Mouse (Mus musculus) stomach, postnatal 0 days (tissue): ENCODE data around the gene Peg10. TPM values are rescaled to one million over a fixed set of nuclear protein-coding genes. Genes with fewer than 3 reads are reported as not detected.

Experiments
- ATAC-seq: fragments of 200-750 bp; cut with Nextera tagmentation; 2 replicates; pipeline ENCODE4 v1.8.0; 2017; ENCODE audit not compliant: low FRiP score, low TSS enrichment
- DNase-seq: peaks from one replicate; pipeline ENCODE4 v3.0.0-alpha.2; 2016; ENCODE audit warnings: low spot score
- H3K27ac ChIP-seq: fragments of 300-500 bp; sonication (generic); replicated peaks from 2 replicates; pipeline ENCODE4 v1.5.1; 2014; ENCODE audit warnings: mild to moderate bottlenecking, control low read depth
- H3K27me3 ChIP-seq: fragments of 300-500 bp; sonication (generic); 2 replicates; pipeline ENCODE4 v1.6.1; 2014; ENCODE audit warnings: low read length; ENCODE audit not compliant: control insufficient read depth, insufficient read depth
- H3K36me3 ChIP-seq: fragments of 300-500 bp; sonication (generic); 2 replicates; pipeline ENCODE4 v1.6.1; 2014; ENCODE audit warnings: low read length, mixed read lengths; ENCODE audit not compliant: control insufficient read depth, insufficient read depth
- H3K4me1 ChIP-seq: fragments of 300-500 bp; sonication (generic); replicated peaks from 2 replicates; pipeline ENCODE4 v1.6.1; 2014; ENCODE audit warnings: antibody characterized with exemption; ENCODE audit not compliant: control insufficient read depth, insufficient read depth
- H3K4me2 ChIP-seq: fragments of 300-500 bp; sonication (generic); replicated peaks from 2 replicates; pipeline ENCODE4 v1.6.1; 2014; ENCODE audit warnings: low read depth, mild to moderate bottlenecking, control low read depth, moderate library complexity
- H3K4me3 ChIP-seq: fragments of 300-500 bp; sonication (generic); 2 replicates; pipeline ENCODE4 v1.5.1; 2014; ENCODE audit warnings: low read depth, low read length, control low read depth
- H3K9ac ChIP-seq: fragments of 300-500 bp; sonication (generic); 2 replicates; pipeline ENCODE4 v1.6.1; 2014; ENCODE audit warnings: mild to moderate bottlenecking, low read length, control low read depth, mixed read lengths
- H3K9me3 ChIP-seq: fragments of 300-500 bp; sonication (generic); 2 replicates; pipeline ENCODE4 v1.6.1; 2016; ENCODE audit warnings: low read length; ENCODE audit not compliant: control insufficient read depth
- CTCF ChIP-seq: IDR thresholded peaks from 2 replicates; pipeline ENCODE4 v1.5.1; 2016; ENCODE audit warnings: antibody characterized with exemption, low read depth, mild to moderate bottlenecking, moderate library complexity
- EP300 ChIP-seq: optimal IDR thresholded peaks from 2 replicates; pipeline ENCODE3; 2016; ENCODE audit warnings: antibody characterized with exemption
- WGBS: fragments of 180-500 bp; shearing (Covaris S2); extraction: QIAGEN DNeasy Blood & Tissue Kit; methylation state at CpG from one replicate; pipeline ENCODE4 v1.1.7; 2014; 5-methylcytosine and 5-hydroxymethylcytosine counted together
- polyA plus RNA-seq: library from polyadenylated mRNA; unstranded; fragments of >200 nt; fragmentation: Nextera tagmentation; extraction: Ambion mirVana; gene quantifications from 2 replicates; pipeline ENCODE4 v1.2.1, GENCODE M21; 2015

Gene Peg10
- polyA plus RNA-seq, 1 experiment from 2014 or later: 0.55 TPM

DNA sequence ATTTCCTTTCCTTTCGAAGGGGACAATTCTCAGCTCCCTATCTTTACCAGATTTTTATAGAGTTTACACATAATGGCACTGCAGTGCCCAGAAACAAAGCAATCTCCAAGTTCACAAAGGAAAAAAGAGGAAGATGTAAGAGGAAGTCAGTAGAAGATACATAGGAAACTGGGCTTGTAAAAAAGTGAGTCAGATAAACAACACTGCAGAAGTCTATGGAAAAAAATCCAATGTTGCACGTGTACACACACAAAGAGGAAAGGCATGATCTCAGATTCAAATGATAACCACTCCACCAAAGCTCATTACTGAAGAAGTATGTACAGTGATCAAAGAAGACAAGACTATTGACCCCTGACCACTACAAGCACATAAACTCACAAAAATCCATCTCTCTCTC lies 51.3 kb downstream of the Peg10 start:
- Histone ChIP-seq H3K36me3 (no peaks in the 10 kb centered on the region), H3K4me1 (no peaks in the 10 kb centered on the region), H3K4me3 (no peak overlapping the region), H3K4me2 (no peak overlapping the region), H3K27ac (no peak overlapping the region), H3K9ac (no peak overlapping the region), H3K9me3 (no peaks in the 10 kb centered on the region), H3K27me3 (no peaks in the 10 kb centered on the region)
- TF ChIP-seq EP300: no peak
- TF ChIP-seq CTCF: no peak
- ATAC-seq (no peak), DNase-seq (no peak)
- 20% methylated on average over 2 of the region's 2 CpGs for WGBS

DNA sequence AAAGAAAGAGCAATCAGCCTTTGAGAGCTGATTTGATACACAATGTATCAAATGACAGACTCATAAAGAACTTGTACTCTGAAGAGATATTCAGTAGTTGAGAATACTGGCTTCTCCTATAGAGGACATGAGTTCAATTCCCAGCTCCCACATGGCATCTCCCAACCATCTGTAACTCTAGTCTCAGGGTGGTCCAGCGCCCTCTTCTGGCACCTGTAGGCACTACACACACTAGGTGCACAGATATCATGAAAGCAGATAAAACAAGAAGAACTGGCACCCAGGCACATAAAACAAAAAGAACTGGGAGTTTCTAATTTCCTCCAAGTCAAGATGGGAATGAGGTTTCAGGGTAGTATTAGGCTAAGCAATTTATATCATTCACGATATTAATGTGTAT lies 52.3 kb downstream of the Peg10 start:
- H3K9ac ChIP-seq: no peak overlapping the region
- no peaks in the 10 kb centered on the region for H3K4me1 ChIP-seq
- no peaks in the 10 kb centered on the region for H3K9me3 ChIP-seq
- no peak overlapping the region for H3K4me2 ChIP-seq
- no peaks in the 10 kb centered on the region for H3K36me3 ChIP-seq
- TF ChIP-seq EP300 (no peak), CTCF (no peak; the same call in 1 of the 2 replicates)
- no peak overlapping the region for H3K4me3 ChIP-seq
- WGBS: 63% methylated on average over 2 of the region's 2 CpGs
- ATAC-seq (no peak), DNase-seq (no peak)
- H3K27me3 ChIP-seq: no peaks in the 10 kb centered on the region
- no peak overlapping the region for H3K27ac ChIP-seq

DNA sequence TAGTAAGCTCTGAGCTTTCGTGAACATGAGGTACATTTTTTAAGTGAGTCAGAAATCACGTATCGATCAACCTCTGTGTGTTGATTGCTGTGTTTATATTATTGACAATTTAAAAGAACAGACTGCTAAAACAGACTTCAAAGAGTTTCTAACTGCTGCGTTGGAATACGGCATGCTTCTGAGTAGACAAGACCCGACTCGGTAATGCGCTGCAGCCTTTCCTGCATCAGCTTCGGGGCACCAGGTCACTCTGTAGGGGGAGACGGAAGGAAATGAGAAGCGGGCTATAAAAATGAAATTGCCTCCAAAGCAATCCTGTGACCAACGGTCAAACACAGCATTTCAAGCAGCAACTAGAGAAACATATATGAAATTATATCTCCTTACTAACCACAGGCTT lies 59.9 kb downstream of the Peg10 start:
- TF ChIP-seq CTCF: no peak
- TF ChIP-seq EP300: no peak
- H3K36me3 ChIP-seq: no peaks in the 10 kb centered on the region
- WGBS: 60% methylated on average over 12 of the region's 12 CpGs
- H3K9me3 ChIP-seq: no peaks in the 10 kb centered on the region
- no peaks in the 10 kb centered on the region for H3K4me1 ChIP-seq
- no peak for ATAC-seq
- DNase-seq: no peak
- no peak overlapping the region for H3K27ac ChIP-seq
- no peaks in the 10 kb centered on the region for H3K27me3 ChIP-seq
- H3K4me3 ChIP-seq: no peak overlapping the region
- no peak overlapping the region for H3K9ac ChIP-seq
- no peak overlapping the region for H3K4me2 ChIP-seq

Other genes with a start within 250 kb of the Peg10 start
- 488 and 504 TPM in 2 replicates for gene Col1a2, start 242.5 kb upstream of the Peg10 start, polyA plus RNA-seq
- gene Casd1, start 146.5 kb upstream of the Peg10 start, polyA plus RNA-seq: 9.5 and 9.7 TPM in 2 replicates
- 45.8 and 50.4 TPM in 2 replicates for gene Sgce, start 99 bp upstream of the Peg10 start, polyA plus RNA-seq
- gene Ppp1r9a, start 155.6 kb downstream of the Peg10 start, polyA plus RNA-seq: 3.1 and 3.5 TPM in 2 replicates